Comparison of ENCODE assay signal across 20 mouse cellular contexts in genomic region chr13:45620281-45620680, GRCm38 (mm10).
A peak's percentile ranks its signal among the peaks of the same experiment; 100 is the strongest.
DNase-seq lines count a peak whose midpoint lies in the region; ATAC-seq and TF ChIP-seq lines count a peak whose summit lies in the region.
"Had no signal": no experiment of that assay in that cellular context is flagged by ENCODE, and none has a peak within 500 bp of the region (broad histone marks: within the 10 kb centered on the region; RNA-seq: fewer than 3 reads in every experiment).

No protein-coding gene starts in this region.

- H3K4me2 ChIP-seq in forebrain, embryonic 12.5 days = 0 out of 2 replicates have a peak overlapping the region, but pooled peaks have one; percentile 3
- no peak overlapping the region for H3K4me2 ChIP-seq in hindbrain, embryonic 13.5 days
- H3K4me2 ChIP-seq in hindbrain, embryonic 14.5 days (replicated peaks) = no peak overlapping the region

- TF ChIP-seq POLR2A in cerebellum, adult 2 months (IDR thresholded peaks at IDR 0.05; ENCODE audit: borderline replicate concordance, insufficient read depth, low read length) = no peak

- peaks cover 11% of the 10 kb centered on the region for H3K4me1 ChIP-seq in forebrain, embryonic 12.5 days
- H3K4me1 ChIP-seq in forebrain, embryonic 10.5 days = peaks cover 13% of the 10 kb centered on the region
- H3K4me1 ChIP-seq in hindbrain, embryonic 13.5 days (replicated peaks) = peaks cover 11% of the 10 kb centered on the region
- no peaks in the 10 kb centered on the region for H3K4me1 ChIP-seq in hindbrain, embryonic 14.5 days (replicated peaks; ENCODE audit: control insufficient read depth, insufficient read depth, low read length)
- H3K4me1 ChIP-seq in cerebellum, adult 2 months (ENCODE audit: control insufficient read depth, insufficient read depth, low read length) = no peaks in the 10 kb centered on the region

- peak overlapping the region; percentile 63; the same call in 1 of the 2 replicates for H3K27ac ChIP-seq in forebrain, embryonic 12.5 days
- no peak overlapping the region for H3K27ac ChIP-seq in forebrain, embryonic 10.5 days
- peak overlapping the region; percentile 62 for H3K27ac ChIP-seq in hindbrain, embryonic 13.5 days
- H3K27ac ChIP-seq in hindbrain, embryonic 14.5 days = no peak overlapping the region
- H3K27ac ChIP-seq in cerebellum, adult 2 months (ENCODE audit: insufficient read depth, low read length) = no peak overlapping the region
- H3K27ac ChIP-seq: embryonic facial prominence, embryonic 10.5 days had no signal

- H3K4me3 ChIP-seq in forebrain, embryonic 12.5 days (replicated peaks) = no peak overlapping the region
- H3K4me3 ChIP-seq in forebrain, embryonic 10.5 days = no peak overlapping the region
- H3K4me3 ChIP-seq in hindbrain, embryonic 13.5 days = no peak overlapping the region
- no peak overlapping the region for H3K4me3 ChIP-seq in hindbrain, embryonic 14.5 days (replicated peaks; ENCODE audit: low read length)
- no peak overlapping the region for H3K4me3 ChIP-seq in cerebellum, adult 2 months (replicated peaks; ENCODE audit: insufficient read depth, low read depth, low read length)
- H3K4me3 ChIP-seq: embryonic facial prominence, embryonic 10.5 days had no signal

- 36% methylated on average over 7 of the region's 7 CpGs for WGBS in forebrain, embryonic 12.5 days
- WGBS in forebrain, embryonic 10.5 days = 56% methylated on average over 7 of the region's 7 CpGs
- 42% methylated on average over 7 of the region's 7 CpGs for WGBS in hindbrain, embryonic 13.5 days
- 52% methylated on average over 7 of the region's 7 CpGs for WGBS in hindbrain, embryonic 14.5 days
- 86% methylated on average over 7 of the region's 7 CpGs for WGBS in cerebellum, adult 2 months

- no peak for DNase-seq in forebrain, embryonic 10.5 days (ENCODE audit: extremely low spot score, low spot score)
- DNase-seq in hindbrain, embryonic 14.5 days (ENCODE audit: low spot score) = no peak
- DNase-seq in retina, postnatal 1 day = peak; percentile 28
- DNase-seq in retina, embryonic 14.5 days (ENCODE audit: low spot score) = no peak
- no peak for DNase-seq in cerebellum, adult 2 months
- DNase-seq: adrenal gland, adult 8-10 months; adrenal gland, postnatal 36 days; B cell, adult 2 months; cerebellum, adult 11 months; cerebellum, adult 9-11 months; cerebellum, postnatal 36 days; gastrocnemius, postnatal 14 days; heart, postnatal 10 days; heart, postnatal 4 days had no signal

- no peak for TF ChIP-seq CTCF in cerebellum, adult 2 months (IDR thresholded peaks at IDR 0.05; ENCODE audit: borderline replicate concordance, insufficient read depth, low read depth, low read length)

- H3K36me3 ChIP-seq in forebrain, embryonic 12.5 days (replicated peaks) = no peaks in the 10 kb centered on the region
- no peaks in the 10 kb centered on the region for H3K36me3 ChIP-seq in forebrain, embryonic 10.5 days (replicated peaks)
- H3K36me3 ChIP-seq in hindbrain, embryonic 13.5 days = no peaks in the 10 kb centered on the region
- no peaks in the 10 kb centered on the region for H3K36me3 ChIP-seq in hindbrain, embryonic 14.5 days (replicated peaks; ENCODE audit: control insufficient read depth, insufficient read depth)
- H3K36me3 ChIP-seq: embryonic facial prominence, embryonic 10.5 days had no signal

- H3K9ac ChIP-seq in forebrain, embryonic 12.5 days = no peak overlapping the region
- no peak overlapping the region for H3K9ac ChIP-seq in hindbrain, embryonic 13.5 days
- no peak overlapping the region for H3K9ac ChIP-seq in hindbrain, embryonic 14.5 days

- 0 out of 2 replicates have a peak, but pooled peaks have one; percentile 23 for ATAC-seq in forebrain, embryonic 12.5 days (ENCODE audit: low FRiP score)
- ATAC-seq in hindbrain, embryonic 13.5 days (ENCODE audit: low FRiP score) = peak; percentile 43
- no peak for ATAC-seq in hindbrain, embryonic 14.5 days (ENCODE audit: low FRiP score)
- ATAC-seq: CD4-positive, CD25-positive, alpha-beta regulatory T cell, adult 4 months; inflammation-experienced regulatory T-cells, adult 6 months; intestine, postnatal 0 days had no signal

- H3K27me3 ChIP-seq in forebrain, embryonic 12.5 days = no peaks in the 10 kb centered on the region
- no peaks in the 10 kb centered on the region for H3K27me3 ChIP-seq in forebrain, embryonic 10.5 days (ENCODE audit: poor library complexity, severe bottlenecking)
- H3K27me3 ChIP-seq in hindbrain, embryonic 13.5 days = no peaks in the 10 kb centered on the region
- no peaks in the 10 kb centered on the region for H3K27me3 ChIP-seq in hindbrain, embryonic 14.5 days (ENCODE audit: control insufficient read depth, insufficient read depth, low read length)
- no peaks in the 10 kb centered on the region for H3K27me3 ChIP-seq in cerebellum, adult 2 months (ENCODE audit: control insufficient read depth, insufficient read depth, low read length)

- H3K9me3 ChIP-seq in forebrain, embryonic 12.5 days = no peaks in the 10 kb centered on the region
- no peaks in the 10 kb centered on the region for H3K9me3 ChIP-seq in forebrain, embryonic 10.5 days
- H3K9me3 ChIP-seq in hindbrain, embryonic 13.5 days = no peaks in the 10 kb centered on the region
- no peaks in the 10 kb centered on the region for H3K9me3 ChIP-seq in hindbrain, embryonic 14.5 days (ENCODE audit: control insufficient read depth, low read length)
- H3K9me3 ChIP-seq: embryonic facial prominence, embryonic 10.5 days had no signal

Comparison
In these comparisons a context has a peak if more than half of its experiments do, and no peak if none do; other contexts are left out.
1. H3K27ac ChIP-seq: peak in forebrain, embryonic 12.5 days (single experiment) and hindbrain, embryonic 13.5 days (single experiment); none in forebrain, embryonic 10.5 days (single experiment), hindbrain, embryonic 14.5 days (single experiment) and cerebellum, adult 2 months (single experiment).